Mouse (Mus musculus) T-cell, adult 2 months (primary cell): ENCODE measurements around the gene Siglec1.
"Not testable (repeated sequence)": the region's sequence is repeated elsewhere in the genome, so short reads cannot be mapped to it uniquely, and the experiment has no call there.

Source experiments
- DNase-seq: peaks from one replicate; pipeline ENCODE4 v3.0.0; 2022; ENCODE audit warnings: low spot score

Siglec1 gene

GRCm38 (mm10) chr2:131086667-131087390, at the start of gene Siglec1:
Siglec1 (minus strand) TSS chr2:131086765.
- no peak for DNase-seq

DNA sequence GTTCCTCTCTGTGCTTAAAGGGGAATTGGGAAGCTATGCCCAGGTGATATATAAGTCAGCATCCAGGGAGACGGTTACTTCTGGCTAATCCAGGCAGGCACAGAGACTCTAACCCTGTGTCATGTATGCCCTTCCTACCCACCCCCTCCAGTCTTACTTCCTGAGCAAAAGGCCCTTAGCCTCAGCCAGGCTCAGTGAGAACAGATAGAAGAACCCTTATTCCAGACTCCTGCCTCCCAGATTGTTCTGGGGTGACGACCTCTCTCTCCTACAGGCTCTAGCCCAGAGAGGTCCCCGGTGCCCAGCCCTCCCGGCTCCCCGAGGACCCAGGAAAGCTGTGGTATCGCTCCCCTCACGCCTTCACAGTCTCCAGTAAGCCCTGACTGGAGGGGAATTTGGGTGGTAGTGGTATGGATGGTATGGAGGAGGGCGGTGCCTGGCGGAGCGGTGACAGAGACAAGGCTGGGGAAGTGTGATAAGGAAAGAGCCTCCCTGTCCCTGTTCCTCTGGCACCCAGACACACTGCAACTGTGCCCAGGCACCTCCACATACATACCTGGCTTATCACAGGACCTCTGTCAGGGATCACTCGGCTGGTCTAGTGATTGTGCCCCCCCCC, 49.1 kb upstream of the Siglec1 start:
- DNase-seq, result no peak

DNA sequence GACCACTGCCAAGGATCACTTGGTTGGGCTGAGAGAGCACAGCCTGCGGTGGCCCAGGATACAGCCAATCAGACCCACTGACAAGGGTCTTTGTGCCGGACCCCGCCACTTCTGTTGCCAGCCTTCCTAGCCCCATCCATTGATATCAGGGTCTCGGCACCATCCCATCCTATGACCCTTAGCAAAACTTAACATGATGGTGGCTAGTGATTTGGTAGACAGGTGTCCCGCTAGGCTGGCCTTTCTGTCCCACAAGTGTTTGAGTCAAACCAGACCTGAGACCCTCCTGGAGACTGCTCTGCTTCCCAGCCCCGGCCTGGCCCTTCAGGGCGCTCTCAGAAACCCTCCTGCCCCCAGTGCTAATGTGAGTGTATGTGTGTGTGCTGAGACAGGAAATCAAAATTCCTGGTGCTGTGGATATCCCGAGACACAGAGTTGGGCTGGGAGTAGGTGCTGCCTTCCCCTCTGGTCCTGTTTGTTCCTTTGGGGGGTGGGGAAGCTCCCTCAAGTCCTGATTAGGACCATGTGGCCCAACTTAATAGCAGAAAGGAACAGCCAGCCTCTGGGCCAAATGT, 48.3 kb upstream of the Siglec1 start:
- DNase-seq, result no peak

DNA sequence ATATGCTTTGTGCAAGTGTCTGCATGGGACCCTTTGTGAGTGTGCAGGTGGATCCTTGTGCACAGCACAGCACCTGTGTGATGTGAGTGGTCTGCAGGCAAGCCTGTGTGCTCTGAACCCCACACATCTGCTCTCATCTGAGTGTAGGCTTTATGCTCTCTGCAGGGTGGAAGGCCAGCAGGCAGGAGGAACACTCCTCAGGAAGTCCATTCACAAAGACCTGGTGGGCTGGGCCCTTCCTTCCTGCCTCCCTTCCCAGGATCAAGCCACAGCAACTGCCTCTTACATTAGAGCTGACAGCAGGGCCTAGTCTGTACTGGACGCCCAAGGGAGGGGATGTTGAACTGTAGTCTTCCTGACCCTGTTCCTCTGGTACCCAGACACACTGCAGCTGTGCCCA, 47.8 kb upstream of the Siglec1 start:
- no peak for DNase-seq

DNA sequence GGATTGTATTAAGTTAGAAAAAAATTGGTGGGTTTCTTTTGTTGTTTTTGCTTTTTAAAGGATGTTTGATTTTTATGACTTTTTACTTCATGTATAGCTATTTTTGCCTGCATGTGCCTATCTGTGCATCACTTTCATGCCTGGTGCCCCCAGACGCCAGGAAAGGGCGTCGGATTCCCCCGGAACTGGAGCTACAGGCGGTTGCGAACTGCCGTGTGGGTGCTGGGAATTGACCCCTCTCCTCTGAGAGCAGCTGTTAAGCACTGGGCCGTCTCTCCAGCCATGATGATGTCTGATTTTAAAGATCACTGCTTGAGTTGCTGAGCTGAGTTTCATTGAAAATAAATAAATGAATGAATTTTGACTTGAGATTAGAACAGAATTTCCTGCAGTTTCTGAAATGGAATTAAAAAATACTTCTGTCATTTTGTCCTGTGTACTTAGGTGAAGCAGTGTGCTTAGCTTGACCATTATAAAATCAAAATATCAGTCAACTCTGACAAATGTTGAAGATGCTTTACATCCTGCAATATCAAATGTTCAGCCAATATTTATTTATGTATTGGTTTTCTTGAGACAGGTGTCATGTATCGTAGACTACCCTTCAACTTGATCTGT, 46.5 kb upstream of the Siglec1 start, which contains the start of gene Gm11037:
Gm11037 (plus strand) TSS at position 568 of the 618 bp plus-strand sequence.
- DNase-seq, result no peak

DNA sequence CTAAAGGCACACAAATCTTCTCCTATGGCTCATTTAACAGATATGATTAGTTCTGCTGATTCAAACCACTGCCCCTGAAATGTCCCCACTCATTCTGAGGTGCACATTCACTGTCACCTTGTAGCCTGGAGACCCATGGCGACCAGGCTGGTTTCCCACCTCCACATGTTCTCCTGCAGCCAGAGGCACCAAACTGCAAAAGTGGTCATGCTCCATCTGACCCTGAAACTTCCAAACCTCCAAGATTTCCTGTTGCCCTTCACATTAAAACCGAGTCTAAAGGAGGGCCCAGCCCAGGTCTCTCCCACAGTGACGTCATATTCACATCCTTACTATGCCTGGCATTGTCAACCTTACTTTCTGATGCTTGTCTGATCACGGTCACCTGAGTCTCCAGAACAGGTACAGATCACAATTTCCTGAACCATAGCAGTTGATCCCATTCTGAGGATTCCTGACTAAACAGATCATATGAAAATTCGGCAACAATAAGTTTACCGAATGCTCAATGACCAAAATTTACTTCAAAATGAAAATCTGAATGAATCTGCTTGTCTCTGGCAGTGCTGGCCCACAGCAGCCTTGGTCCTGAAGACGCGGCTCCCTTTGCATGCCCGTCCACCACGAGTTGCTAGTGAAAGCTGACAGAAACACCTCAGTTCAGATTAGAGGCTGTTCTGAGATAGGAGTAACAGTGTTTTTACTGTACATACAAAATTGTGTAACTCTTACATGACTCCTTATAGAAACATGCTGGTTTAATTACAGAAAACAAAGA, 45.7 kb upstream of the Siglec1 start:
- DNase-seq, result no peak

- DNase-seq, result no peak
These were observed 44.3 kb upstream of the Siglec1 start for GRCm38 (mm10) chr2:131130849-131131248.

GRCm38 (mm10) chr2:131129836-131130235, 43.3 kb upstream of the Siglec1 start:
- DNase-seq, result no peak

- DNase-seq, result no peak
These were observed 42.1 kb upstream of the Siglec1 start for GRCm38 (mm10) chr2:131128636-131129157.

DNA sequence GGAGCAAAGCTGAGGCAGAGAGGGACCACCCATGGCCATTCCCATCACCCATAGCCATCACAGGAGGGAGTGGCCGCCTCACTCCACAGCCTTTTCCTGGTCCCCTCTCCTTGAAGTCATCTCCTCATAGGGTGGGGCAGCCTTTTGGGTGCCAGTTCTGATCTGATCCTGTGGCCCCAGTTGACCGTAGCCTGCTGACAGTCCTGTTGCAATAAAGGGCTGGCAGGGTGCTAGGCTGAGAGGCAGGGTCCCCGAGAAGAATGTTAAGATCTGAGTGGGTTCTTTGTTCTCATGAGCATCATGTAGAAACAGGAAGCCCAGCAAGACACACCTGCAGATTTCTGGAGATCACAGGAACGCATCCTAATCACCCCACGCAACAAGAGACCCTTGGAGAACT, 41.6 kb upstream of the Siglec1 start:
- no peak for DNase-seq

DNA sequence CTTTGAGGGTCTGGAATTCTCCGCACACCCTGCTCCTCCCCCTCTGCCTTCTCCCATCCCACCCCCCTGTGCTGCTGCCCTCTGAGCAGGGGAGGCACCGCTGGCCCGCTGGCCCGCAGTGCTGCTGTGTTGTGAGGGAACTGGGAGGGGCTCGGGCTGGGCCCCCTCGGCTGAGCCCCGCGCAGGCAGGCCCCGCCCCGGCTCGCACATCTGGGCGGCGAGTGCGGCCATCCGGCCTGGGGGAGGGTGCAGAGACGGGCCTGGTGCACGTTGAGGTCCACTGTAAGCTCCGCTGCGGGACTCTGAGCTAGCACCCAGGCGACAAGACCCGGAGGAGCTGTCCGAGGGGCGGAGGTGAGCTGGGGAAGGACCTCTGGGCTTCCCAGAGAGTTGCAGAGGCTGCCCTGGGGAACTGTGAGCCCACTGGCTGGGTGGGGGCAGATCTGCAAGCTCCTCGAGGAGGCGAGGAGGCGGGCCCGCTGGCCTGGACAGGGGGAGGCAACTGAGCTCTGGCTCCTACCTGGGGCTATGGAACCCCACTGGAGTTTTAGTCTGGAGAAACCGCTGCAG, 40.7 kb upstream of the Siglec1 start, which contains the start of gene Hspa12b:
Hspa12b (plus strand) TSS at position 120 of the 570 bp plus-strand sequence.
- DNase-seq, result no peak

DNA sequence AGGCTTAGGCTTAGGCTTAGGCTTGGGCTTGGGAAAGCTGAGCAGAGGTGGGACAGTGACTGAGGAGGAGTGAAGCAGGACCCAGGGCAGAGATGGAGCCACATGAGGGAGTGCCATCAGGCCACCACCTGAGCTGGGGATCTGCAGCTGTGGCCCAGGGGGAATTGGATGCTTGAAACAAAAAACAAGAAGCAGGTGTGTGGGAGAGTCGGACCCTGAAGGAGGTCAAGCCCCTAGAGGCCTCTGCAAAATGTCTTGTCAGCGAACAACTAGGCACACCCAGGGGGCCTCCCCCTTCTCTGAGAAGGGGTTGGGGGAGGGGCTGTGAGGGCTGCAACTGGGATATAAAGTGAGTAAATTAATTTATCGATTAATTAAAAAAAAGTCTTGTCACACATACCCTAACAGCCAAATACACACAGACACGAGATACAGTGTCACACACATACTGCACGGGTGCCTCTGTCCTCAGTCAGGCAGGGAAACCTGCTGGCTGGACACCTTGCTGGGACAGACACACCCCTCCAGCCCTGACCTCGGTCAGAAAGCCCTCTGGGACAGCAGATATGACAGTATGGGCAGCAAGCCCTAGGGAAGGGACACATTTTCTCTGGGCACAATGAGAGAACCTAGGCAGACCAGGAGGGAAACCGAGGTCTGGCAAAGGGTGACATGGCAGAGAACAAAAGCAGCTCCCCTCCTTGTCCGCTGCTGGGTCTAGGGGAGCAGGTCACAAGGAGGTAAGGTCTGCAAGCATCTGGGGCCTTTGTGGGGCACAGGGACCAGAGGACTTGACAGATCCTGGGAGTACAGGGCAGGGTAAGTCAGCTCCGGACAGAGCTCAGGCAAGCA, 39.6 kb upstream of the Siglec1 start:
- no peak for DNase-seq

GRCm38 (mm10) chr2:131125157-131125963, 38.8 kb upstream of the Siglec1 start:
- no peak for DNase-seq

DNA sequence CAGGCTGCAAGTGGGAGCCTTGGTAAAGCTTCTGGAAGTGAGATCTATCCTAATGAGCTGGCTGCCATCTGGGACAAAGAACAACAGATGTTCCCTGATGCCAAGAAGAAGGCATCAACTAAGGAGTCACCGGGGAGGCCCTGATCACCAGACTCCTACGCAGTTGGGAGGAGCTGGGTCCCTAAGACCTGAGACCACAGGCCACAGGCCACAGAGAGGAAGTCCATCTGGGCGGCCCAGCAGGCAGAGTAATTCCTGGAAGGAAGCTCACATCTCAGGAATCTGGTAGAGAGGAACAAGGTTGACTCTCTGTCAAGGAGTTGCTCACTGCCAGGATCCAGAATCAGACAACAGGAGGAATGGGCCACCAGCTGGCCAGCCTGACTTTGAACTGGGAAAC, 37.6 kb upstream of the Siglec1 start:
- DNase-seq, result no peak

- DNase-seq, result no peak
These were observed 32.5 kb upstream of the Siglec1 start for GRCm38 (mm10) chr2:131118968-131119574.

GRCm38 (mm10) chr2:131105989-131106388, 19.4 kb upstream of the Siglec1 start:
- no peak for DNase-seq

GRCm38 (mm10) chr2:131105061-131105460, 18.5 kb upstream of the Siglec1 start:
- DNase-seq, result not testable (repeated sequence)

DNA sequence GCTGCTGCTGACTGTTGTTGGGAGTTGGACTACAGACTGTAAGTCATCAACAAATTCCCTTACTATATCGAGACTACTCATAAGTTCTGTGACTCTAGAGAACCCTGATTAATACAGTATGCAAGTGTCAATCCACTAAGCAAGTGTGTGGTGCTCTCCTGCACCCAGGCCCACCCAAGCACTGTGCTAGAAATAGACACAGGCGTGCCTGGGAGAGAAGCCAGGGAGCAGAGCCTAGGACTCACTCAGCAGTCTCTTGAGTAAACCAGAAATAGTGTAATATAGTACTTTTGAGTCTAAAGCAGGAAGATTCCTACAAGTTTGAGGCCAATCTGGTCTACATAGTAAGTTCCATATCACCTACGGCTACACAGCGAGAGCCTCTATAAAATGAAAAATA, 17.5 kb upstream of the Siglec1 start:
- DNase-seq, result no peak

DNA sequence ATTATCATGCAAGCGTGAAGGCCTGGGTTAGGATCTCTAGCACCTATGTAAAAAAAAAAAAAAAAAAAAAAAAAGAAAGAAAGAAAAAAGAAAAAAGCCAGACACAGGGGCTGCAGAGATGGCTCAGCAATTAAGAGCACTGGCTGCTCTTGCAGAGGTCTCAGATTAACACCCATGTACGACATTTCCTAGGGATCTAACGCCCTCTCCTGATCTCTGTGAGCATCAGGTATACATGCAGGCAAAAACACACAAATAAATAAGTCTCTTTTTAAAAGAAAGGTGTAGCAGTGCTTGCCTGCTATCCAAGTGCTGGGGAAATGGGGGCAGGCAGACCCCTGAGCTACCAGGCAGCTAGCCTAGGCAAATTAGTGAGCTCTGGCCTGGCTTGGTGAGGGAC, 15.0 kb upstream of the Siglec1 start:
- DNase-seq, result no peak
